Mouse (Mus musculus) liver, adult 2 months (tissue): ENCODE data around the gene Tsc1. TPM values are rescaled to one million over a fixed set of nuclear protein-coding genes. Genes with fewer than 3 reads are reported as not detected.

Experiments used
- DNase-seq: peaks from one replicate; pipeline ENCODE4 v3.0.0-alpha.2; 2011; ENCODE audit warnings: low read depth, low spot score; ENCODE audit errors: extremely low read depth
- H3K27ac ChIP-seq: fragments of 200-500 bp; replicated peaks from 2 replicates; pipeline ENCODE4 v1.5.1; 2012; ENCODE audit warnings: low read depth, mild to moderate bottlenecking, control low read depth, inconsistent platforms, low read length; ENCODE audit not compliant: insufficient read depth
- H3K27me3 ChIP-seq: fragments of 200-500 bp; 2 replicates; pipeline ENCODE4 v1.6.1; 2012; ENCODE audit warnings: mild to moderate bottlenecking, moderate library complexity, low read length, inconsistent platforms; ENCODE audit not compliant: control insufficient read depth, insufficient read depth
- H3K36me3 ChIP-seq: fragments of 200-500 bp; 2 replicates; pipeline ENCODE4 v1.6.1; 2012; ENCODE audit warnings: low read length, inconsistent platforms; ENCODE audit not compliant: control insufficient read depth, insufficient read depth
- H3K4me1 ChIP-seq: fragments of 200-500 bp; 2 replicates; pipeline ENCODE4 v1.6.1; 2011; ENCODE audit warnings: low read length; ENCODE audit not compliant: control insufficient read depth, insufficient read depth
- H3K4me3 ChIP-seq: fragments of 200-500 bp; 2 replicates; pipeline ENCODE4 v1.5.1; 2011; ENCODE audit warnings: low read depth, mild to moderate bottlenecking, control low read depth, low read length, moderate library complexity; ENCODE audit not compliant: insufficient read depth
- H3K79me2 ChIP-seq: fragments of 200-500 bp; 2 replicates; pipeline ENCODE4 v1.6.1; 2012; ENCODE audit warnings: inconsistent platforms, mild to moderate bottlenecking, low read length, moderate library complexity; ENCODE audit not compliant: control insufficient read depth, insufficient read depth
- H3K9ac ChIP-seq: fragments of 200-500 bp; 2 replicates; pipeline ENCODE4 v1.6.1; 2012; ENCODE audit warnings: low read depth, mild to moderate bottlenecking, control low read depth, inconsistent platforms, low read length
- CTCF ChIP-seq: fragments of 200-500 bp; IDR thresholded peaks from 2 replicates; pipeline ENCODE4 v1.5.1; 2011; ENCODE audit warnings: low read depth, low read length, control low read depth
- POLR2A ChIP-seq: fragments of 200-500 bp; IDR thresholded peaks from 2 replicates; pipeline ENCODE4 v1.6.1; 2011; ENCODE audit warnings: low read length, control low read depth; ENCODE audit not compliant: insufficient read depth; ENCODE audit errors: extremely low read depth
- WGBS: fragments of 180-500 bp; shearing (Covaris S2); methylation state at CpG from one replicate; pipeline ENCODE4 v1.1.7; 2018; 5-methylcytosine and 5-hydroxymethylcytosine counted together
- polyA plus RNA-seq: library from polyadenylated mRNA; depleted of rRNA; stranded (reverse); fragments of >200 nt; gene quantifications from 2 replicates; pipeline ENCODE4 v1.2.3, GENCODE M21; 2012; rRNA removed
- total RNA-seq: library from RNA; depleted of rRNA; stranded (reverse); fragments of >200 nt; gene quantifications from 2 replicates; pipeline ENCODE4 v1.2.3, GENCODE M21; 2014; rRNA removed

Tsc1 gene
- total RNA-seq (14.4 and 19.8 TPM in 2 replicates), polyA plus RNA-seq (8.6 and 10.0 TPM in 2 replicates)

- peak within 1 kb of the TSS; percentile 94 for H3K27ac ChIP-seq
- H3K4me1 ChIP-seq = peaks cover 6% of the 10 kb centered on the region
- no peaks in the 10 kb centered on the region for H3K27me3 ChIP-seq
- peak; percentile 87 for DNase-seq
- H3K79me2 ChIP-seq = peaks cover 16% of the 10 kb centered on the region; the same call in 1 of the 2 replicates
- TF ChIP-seq POLR2A (peak; percentile 74), CTCF (no peak)
- peak within 1 kb of the TSS; percentile 88 for H3K9ac ChIP-seq
- 2% methylated on average over 45 of the region's 47 CpGs for WGBS
- H3K36me3 ChIP-seq = no peaks in the 10 kb centered on the region
- H3K4me3 ChIP-seq = peak within 1 kb of the TSS; percentile 82
Observed at GRCm38 (mm10) chr2:28640461-28641424, at the start of gene Tsc1. Tsc1 (plus strand) TSS chr2:28641228.

- TF ChIP-seq POLR2A (no peak), CTCF (no peak)
- Histone ChIP-seq H3K4me3 (no peak overlapping the region), H3K36me3 (no peaks in the 10 kb centered on the region), H3K27me3 (no peaks in the 10 kb centered on the region), H3K9ac (no peak overlapping the region), H3K27ac (no peak overlapping the region), H3K79me2 (no peaks in the 10 kb centered on the region), H3K4me1 (no peaks in the 10 kb centered on the region)
- DNase-seq = peak; percentile 18
- WGBS = 73% methylated on average over 2 of the region's 2 CpGs
Observed at GRCm38 (mm10) chr2:28591479-28591878, 49.5 kb upstream of the Tsc1 start.

GRCm38 (mm10) chr2:28592809-28593208 is 48.2 kb upstream of the Tsc1 start:
- H3K9ac ChIP-seq = no peak overlapping the region
- 5% methylated on average over 15 of the region's 15 CpGs for WGBS
- peak; percentile 97 for TF ChIP-seq CTCF
- TF ChIP-seq POLR2A = no peak
- H3K36me3 ChIP-seq = no peaks in the 10 kb centered on the region
- H3K4me1 ChIP-seq = no peaks in the 10 kb centered on the region
- no peaks in the 10 kb centered on the region for H3K27me3 ChIP-seq
- no peaks in the 10 kb centered on the region for H3K79me2 ChIP-seq
- no peak overlapping the region for H3K4me3 ChIP-seq
- no peak overlapping the region for H3K27ac ChIP-seq
- DNase-seq = peak; percentile 45

- Histone ChIP-seq H3K4me3 (no peak overlapping the region), H3K9ac (no peak overlapping the region), H3K79me2 (no peaks in the 10 kb centered on the region), H3K27me3 (no peaks in the 10 kb centered on the region), H3K36me3 (no peaks in the 10 kb centered on the region), H3K27ac (no peak overlapping the region), H3K4me1 (no peaks in the 10 kb centered on the region)
- no peak for DNase-seq
- TF ChIP-seq POLR2A = no peak
- TF ChIP-seq CTCF = no peak
- 80% methylated on average over 7 of the region's 7 CpGs for WGBS
Observed at GRCm38 (mm10) chr2:28596021-28596420, 45.0 kb upstream of the Tsc1 start.

- no peak for DNase-seq
- no peaks in the 10 kb centered on the region for H3K4me1 ChIP-seq
- no peak overlapping the region for H3K27ac ChIP-seq
- 92% methylated on average over 7 of the region's 7 CpGs for WGBS
- no peaks in the 10 kb centered on the region for H3K27me3 ChIP-seq
- no peaks in the 10 kb centered on the region for H3K79me2 ChIP-seq
- H3K9ac ChIP-seq = no peak overlapping the region
- no peaks in the 10 kb centered on the region for H3K36me3 ChIP-seq
- H3K4me3 ChIP-seq = no peak overlapping the region
- TF ChIP-seq CTCF = peak; percentile 41
- no peak for TF ChIP-seq POLR2A
Observed at GRCm38 (mm10) chr2:28596998-28597397, 44.0 kb upstream of the Tsc1 start.
